Mouse (Mus musculus) central nervous system, embryonic 11.5 days (tissue): ENCODE measurements around the gene Zscan4e. TPM values are rescaled to one million over a fixed set of nuclear protein-coding genes. Genes with fewer than 3 reads are reported as not detected.

Source experiments
- polyA plus RNA-seq: library from polyadenylated mRNA; depleted of rRNA; stranded (reverse); fragments of >200 nt; gene quantifications from 2 replicates; pipeline ENCODE4 v1.2.3, GENCODE M21; 2012; rRNA removed

The Zscan4e gene
- not detected in 2 replicates for polyA plus RNA-seq

DNA sequence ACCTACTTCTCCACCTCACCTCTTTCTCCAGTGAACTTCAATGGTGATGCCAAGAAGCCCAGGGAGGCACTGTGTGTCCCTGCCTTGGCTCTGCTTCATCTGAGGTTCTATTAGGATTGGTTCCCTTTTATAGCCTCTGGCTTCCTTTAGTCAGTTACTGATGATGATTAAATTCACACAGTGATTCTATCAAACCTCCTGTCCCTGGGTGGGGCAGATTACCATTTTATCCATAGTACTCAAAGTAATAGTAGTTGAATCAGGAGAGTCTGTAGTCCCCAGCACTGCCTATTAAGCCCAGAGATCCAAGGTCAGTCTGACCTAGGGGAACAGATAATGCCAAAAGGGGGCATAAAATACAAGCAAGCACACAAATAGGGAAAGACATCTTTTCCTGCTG lies at the start of gene Zscan4e:
Gene Zscan4e (minus strand): TSS at position 101 of the 400 bp plus-strand sequence.

Other genes starting within 250 kb of the Zscan4e start
- not detected in 2 replicates for gene Zscan4-ps1, start 241.0 kb downstream of the Zscan4e start, polyA plus RNA-seq
- not detected in 2 replicates for gene Zscan4d, start 144.5 kb downstream of the Zscan4e start, polyA plus RNA-seq
- gene Zscan4f, start 87.2 kb upstream of the Zscan4e start, polyA plus RNA-seq = not detected in 2 replicates
- not detected in 2 replicates for gene Zscan4-ps2, start 203.6 kb upstream of the Zscan4e start, polyA plus RNA-seq